Mouse (Mus musculus): ENCODE results near the gene Trip11.

The Trip11 gene

DNA sequence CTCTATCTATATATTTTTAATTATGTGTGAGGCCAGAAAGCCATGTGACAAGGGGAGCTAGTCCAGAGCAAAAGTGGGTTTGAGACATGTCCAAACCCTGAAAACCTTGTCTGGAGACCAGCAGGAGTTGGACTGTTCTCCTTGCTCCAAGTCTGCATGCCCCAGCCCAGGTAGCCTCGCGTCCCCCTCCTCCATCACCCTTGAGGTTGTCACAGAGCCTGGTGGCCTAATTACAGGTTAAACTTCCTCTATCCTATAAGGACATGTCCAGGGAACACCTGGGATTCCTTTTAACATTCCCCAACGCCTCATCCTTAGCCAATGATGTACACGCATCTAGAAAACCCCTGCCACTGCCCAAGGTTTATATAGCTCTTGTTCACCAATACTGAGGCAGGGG, 89.9 kb downstream of the Trip11 start:
- DNase-seq (ENCODE audit: low spot score in 2 of 2) = no peak

DNA sequence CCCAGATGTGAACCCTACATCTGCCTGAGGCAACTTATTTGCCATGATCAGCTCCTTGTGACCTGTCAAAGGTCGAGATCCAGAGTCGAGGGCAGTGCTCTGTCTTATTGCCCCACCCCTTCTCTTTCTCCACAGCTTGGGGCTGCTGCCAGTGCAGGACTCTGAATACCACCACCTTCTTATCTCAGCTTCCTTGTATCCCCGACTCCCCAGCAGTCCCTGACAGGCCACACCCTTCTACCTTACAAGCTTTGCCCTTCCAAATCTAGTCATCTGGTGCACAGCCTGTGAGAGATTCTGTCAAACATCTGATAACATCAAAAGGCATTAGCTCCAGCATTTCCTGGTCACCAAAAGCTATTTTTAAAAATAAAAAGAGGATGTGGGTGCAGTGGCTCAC, 91.5 kb downstream of the Trip11 start:
- no peak for DNase-seq (ENCODE audit: low spot score in 2 of 2)

DNA sequence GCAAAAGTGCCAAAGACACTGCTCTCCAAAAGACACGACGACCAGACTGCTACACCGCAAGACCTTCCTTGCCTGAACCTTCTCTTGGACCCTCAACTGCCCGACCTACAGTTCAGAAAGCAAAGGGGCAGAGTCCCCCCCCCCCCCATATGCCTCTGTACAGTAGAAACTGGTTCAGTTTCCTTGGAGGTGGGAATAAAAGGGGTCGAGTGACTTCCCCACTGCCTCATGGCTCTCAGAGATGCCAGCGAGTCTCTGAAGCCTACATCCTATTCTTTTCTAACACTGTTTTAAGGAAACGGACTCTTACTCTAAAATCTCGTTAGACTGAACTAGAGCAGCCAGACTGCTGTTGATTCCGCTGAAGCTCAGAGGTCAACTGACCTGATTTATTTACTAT, 93.5 kb downstream of the Trip11 start:
- DNase-seq (ENCODE audit: low spot score in 2 of 2) = no peak

DNA sequence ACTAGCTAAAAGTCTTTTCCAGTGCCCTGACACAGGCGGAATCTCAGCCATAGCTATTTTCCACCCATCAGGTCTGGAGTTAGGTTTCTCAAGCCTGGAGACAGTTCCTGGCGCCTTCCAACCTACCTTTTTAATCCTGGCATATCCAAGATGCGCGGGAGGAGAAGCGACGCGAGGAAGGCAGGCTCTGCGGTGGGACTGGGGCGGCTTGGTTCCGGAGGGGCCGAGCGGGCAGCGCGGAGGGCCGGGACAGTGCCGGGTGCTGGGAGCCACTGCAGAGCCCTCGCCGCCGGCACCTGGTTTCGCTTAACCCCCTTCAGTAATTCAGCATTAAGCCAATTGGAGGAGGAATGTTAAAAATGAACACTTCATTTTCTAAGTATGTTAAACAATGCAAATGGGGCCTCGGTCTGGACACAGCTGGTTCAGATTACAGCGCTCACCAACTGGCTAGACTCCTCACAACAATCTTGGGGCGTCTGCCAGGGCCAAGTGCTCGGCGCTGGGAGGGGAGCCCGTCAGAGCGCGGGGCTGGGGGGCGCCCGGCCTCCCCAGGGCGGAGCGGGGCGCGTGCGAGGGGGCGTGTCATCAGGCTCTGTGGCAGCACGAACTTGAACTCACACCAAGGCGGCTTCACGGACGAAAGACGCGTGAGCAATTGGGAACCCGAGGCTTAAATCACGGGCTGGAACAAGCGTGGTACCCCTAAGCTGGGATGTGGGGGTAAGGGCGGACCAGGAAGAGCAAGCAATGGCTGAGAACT, 94.3 kb downstream of the Trip11 start, which contains the start of gene Fbln5:
Fbln5 (minus strand) TSS at position 448 of the 763 bp plus-strand sequence.
- DNase-seq (ENCODE audit: low spot score in 2 of 2) = peak in 1 of 2 experiments; percentile 5

DNA sequence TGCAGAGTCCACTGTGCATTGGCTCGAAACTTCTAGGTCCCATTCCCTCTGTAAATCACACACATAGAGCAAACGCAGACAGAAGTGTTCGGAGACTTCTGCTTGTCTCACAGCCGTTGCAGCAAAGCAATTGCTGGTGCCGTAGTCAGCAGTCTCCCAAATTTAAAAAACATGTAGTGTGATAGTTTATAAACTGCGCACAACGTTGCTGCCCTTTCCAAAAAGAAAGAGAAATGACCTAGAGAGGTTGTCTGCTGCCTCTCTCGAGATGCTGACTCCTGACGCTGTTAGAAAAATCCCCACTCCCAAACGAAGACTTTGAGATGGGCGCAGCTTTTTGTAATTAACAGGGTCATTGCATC, 94.8 kb downstream of the Trip11 start:
- no peak for DNase-seq (ENCODE audit: low spot score in 2 of 2)

DNA sequence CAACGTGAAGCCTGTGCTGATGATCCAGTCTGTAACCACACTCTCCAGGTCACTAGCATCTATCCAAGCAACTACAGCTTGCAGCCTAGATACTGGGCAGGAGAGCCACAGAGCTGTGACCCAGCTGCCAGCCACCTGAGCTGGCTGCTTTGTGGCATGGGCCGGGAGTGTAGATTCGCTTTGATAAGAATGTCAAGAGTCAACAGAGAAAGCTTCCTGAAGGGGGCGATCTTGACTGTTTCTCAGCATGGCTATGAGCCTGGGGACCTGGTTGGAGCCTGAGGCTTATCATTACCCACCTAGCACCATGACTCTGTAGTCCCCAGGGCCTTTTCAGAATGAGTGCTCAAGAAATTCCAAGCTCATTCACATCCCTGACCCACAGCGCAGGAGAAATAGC, 96.3 kb downstream of the Trip11 start:
- DNase-seq (ENCODE audit: low spot score in 2 of 2) = no peak

DNA sequence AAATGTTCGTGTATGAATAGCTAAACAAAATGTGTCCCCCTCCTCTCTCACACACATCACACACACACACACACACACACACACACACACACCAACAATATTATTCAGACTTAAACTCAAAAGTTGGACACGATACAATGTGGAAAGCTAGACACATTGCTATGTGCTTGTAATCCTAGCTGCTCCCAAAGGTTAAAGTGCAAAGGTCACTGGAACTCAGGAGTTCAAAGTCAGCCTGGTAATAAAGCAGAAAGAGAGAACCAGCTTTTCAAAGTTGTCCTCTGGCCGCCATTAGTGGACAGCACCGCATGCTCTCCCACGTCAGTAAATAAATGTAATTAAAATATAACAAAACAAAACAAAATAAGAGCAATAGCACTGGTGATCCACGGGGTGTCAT, 97.3 kb downstream of the Trip11 start:
- no peak for DNase-seq (ENCODE audit: low spot score in 2 of 2)

DNA sequence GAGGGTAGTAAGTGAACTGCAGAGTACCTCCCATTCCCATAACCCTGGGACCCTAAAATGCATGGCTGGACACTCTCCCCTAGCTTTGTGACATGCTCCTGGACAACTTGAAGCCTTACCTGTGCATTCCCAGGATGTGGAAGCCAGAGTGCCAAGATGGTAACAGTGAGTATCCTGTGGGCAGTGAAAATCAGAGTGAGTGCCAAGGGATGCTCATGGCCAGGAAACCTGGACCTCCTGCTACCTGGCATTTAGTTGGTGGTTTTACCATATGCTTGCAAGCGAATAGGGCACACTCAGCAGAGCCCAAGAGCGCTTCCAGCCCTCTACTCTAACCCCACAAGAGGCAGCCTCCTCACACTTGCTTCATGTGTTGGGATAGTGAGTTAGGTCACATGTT, 98.6 kb downstream of the Trip11 start:
- no peak for DNase-seq (ENCODE audit: low spot score in 2 of 2)

DNA sequence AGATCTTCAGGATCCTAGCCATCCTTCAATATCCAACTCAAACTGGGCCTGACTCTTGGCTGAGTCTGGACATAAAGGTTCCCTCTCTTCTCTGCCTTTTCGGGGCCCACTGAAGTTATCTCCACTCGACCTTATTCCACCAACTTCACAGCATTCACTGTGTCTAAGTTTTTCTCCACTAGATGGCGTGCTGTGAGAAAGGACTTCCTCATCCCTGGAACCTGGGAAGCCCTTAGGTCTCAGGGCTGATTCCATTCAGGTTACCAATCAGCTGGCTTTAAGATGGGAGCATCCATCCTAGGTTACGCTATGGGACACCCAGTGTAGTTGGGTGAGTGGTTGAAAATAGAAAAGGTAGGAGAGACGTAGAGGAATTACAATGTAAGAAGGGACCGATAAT, 101.9 kb downstream of the Trip11 start:
- no peak for DNase-seq (ENCODE audit: low spot score in 2 of 2)

DNA sequence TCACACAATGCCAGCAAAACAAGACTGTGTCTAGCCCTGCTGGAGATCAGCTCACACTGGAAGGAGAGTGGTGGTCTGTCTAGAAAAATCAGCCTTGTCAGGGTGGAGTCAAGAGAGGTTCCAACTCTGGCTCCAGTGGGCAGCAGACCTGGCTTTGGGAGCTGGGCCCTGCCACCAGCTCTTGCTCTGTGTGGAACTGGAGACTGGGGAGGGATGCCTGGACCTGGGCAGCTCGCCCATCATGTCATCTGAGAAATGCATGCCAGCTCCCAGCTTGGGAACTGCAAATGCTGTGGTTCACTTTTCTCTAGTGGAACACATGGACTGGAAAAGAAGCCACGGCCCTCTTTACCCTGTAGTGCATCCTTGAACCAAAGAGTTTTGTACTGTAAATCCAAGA, 102.6 kb downstream of the Trip11 start:
- peak in 1 of 2 experiments; percentile 15 for DNase-seq (ENCODE audit: low spot score in 2 of 2)

DNA sequence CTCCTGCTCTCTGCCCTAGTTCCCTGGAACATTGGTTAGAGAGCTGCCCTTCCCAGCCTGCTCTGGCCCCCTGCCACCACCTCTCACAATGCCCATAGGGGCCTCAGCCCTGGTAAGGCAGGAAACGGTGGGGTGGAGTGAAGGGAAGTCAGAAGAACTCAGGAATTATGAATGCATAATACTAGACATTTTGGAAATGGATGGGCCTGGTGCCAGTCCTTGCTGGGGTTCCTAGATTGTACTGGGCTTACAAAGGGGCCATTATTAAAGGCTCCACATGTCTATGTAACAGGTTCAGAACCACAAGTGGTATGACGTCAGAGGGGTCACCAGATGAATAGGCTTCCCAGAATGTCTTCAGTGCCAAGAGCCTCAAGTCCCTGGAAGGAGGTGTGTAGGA, 105.7 kb downstream of the Trip11 start:
- DNase-seq (ENCODE audit: low spot score in 2 of 2) = no peak

DNA sequence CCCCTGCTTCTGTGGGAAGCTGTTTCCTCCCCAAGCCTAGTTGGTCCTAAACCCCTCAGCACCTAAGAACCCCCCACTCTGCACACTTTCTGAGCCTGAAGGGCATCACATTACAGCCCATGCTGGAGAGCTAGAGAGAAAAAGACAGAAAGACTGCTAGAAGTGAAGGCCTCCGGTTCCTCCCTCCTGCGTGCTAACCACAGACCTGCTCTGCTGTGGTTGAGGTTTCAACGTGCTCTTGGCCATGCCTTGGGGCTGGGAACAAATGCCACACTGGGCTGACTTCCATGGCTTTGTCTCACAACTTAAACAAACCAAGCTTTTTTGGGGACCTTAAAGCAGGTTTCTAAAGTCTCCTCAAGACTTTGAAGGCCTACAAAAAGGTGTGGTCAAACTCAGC, 110.6 kb downstream of the Trip11 start:
- no peak for DNase-seq (ENCODE audit: low spot score in 2 of 2)

DNA sequence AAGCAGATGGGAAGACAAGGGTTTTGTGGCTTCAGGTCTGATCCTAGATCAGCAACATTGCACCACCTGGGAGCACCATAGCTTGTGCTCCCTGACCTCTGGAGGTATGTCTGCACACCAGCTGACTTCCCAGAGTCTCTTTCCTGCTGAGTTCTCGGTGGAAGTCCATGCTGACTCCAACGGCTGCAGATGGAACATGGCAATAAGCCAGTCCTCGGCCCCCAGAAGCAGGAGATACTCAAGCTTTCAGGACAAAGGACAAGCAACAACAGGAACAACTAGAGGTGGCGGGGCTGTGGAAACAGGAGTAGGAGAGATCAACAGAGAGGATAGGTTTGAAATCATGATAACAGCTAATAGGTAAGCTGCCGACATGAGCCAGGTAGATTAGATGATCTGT, 111.3 kb downstream of the Trip11 start:
- DNase-seq (ENCODE audit: low spot score in 2 of 2) = no peak

DNA sequence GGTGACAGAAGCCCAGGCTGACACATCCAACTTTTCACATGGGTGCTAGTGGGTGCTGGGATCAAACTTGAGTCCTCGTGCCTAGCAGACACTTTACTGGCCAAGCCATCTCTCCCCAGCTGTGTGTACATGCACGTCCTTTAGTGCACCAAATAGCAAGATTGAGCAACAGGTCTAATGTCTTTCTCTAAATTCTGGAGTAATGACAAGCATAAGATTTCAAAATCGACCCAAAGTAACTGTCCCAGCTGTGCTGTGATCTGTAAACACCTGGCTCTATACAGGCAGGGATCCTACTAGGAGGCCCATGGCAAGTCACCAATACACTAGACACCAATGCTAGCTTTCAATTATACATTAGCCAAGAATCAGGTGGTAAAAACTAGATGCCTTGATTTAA, 112.0 kb downstream of the Trip11 start:
- DNase-seq (ENCODE audit: low spot score in 2 of 2) = no peak

DNA sequence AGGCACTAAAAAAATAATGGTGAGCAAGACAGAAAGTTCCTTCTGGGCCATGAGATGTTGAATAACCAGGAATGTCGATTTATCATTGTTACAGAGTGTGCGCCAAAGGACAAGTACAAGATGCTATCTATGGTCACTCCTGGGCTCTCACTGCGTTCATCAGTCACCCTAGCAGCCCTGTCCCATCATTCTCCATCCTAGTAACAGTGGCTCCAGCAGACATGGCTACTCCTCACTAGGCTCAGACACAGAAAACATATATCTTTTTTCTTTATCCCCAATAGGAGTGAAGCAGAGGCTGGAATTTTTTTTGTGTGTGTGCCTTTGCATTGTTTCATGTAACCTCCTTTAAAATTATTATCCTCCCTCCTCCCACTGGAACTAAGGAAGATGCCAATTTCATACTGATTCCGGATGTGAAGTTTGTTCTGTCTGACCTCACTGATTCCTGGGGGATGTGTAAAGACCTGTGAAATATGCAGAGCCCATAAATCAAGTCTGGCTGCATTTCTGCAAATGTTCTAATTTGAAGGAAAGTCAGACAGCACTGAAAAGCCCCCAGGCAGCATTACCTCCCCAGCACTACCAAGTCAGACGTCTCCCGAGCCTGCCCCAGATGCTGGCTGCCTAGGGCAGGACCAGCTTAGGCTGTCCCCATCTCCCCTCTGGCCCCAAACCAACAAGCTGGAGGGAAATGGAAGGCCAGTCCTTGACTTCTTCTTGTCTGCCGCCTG, 114.7 kb downstream of the Trip11 start:
- DNase-seq (ENCODE audit: low spot score in 2 of 2) = no peak

DNA sequence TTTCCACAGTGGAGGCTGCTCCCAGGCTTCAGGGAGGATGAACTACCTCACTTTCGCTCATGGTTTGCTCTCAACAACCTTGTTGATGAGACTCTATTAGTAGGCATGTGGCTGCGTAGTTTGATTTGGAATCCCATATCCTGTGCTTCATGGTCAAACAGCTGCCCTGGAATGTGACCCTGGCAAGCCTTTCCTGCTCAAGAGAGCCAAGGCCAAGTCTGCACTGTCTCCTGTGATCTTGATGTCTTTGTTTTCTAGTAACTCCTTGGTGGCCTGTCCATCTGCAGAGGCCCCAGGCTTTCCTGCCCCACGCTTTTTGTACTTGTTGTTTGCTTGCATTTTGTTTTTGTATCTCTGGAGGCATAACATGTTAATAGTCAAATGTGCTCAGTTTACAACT, 118.6 kb downstream of the Trip11 start:
- DNase-seq (ENCODE audit: low spot score in 2 of 2) = no peak

DNA sequence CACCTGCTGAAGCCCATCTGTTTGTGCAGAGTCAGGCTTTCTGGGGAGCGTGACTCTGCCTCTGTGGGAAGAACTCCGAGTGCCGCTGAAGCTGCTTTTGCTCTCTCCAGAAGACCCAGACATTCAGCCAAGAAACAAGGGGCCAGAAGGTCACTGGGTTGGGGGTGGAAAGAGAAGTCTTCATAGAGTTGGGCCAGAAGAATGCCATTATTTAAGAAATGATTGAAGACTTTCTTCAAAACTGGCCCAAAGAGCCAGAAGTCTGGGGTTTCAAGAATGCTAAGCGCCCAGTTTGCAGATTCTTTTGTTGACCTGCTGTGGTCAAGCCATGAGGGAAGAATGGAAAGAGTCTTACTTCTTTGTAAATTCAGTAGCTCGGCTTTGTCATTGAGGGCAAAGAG, 119.8 kb downstream of the Trip11 start:
- DNase-seq (ENCODE audit: low spot score in 2 of 2) = no peak

DNA sequence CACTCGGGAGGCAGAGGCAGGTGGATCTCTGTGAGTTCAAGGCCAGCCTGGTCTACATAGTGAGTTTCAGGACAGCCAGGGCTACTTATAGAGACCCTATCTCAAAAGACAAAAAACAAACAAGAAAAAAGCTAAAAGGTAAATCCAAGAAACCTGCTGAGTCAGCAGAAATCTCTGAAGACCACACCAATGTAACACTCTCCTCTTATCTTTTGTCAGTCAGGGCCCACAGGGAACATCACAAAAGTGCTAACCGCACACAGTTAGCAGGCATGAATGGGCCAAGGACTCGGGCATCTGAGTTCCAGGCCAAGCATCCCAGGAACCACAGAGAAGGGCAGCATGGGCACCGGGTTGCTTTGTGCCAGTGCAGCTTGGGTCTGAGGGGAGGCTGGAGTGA, 120.4 kb downstream of the Trip11 start:
- DNase-seq (ENCODE audit: low spot score in 2 of 2) = no peak

DNA sequence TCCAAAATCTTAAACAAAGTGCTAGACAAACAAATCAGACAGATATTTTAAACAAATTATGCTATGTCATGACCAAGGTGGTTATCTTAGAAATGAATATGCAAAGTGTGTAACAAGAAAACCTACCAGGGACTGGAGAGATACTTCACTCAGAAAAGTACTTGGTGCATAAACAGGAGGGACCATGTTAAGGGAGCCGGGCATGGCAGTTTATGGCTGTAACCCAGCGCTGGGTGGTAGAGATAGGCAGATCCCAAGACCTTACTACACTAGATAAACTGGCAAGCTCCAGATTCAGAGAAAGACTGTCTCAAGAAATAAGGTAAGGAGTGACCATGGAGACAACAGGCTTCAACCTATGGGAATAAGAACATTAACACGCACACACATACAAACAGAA, 123.3 kb downstream of the Trip11 start:
- no peak for DNase-seq (ENCODE audit: low spot score in 2 of 2)

DNA sequence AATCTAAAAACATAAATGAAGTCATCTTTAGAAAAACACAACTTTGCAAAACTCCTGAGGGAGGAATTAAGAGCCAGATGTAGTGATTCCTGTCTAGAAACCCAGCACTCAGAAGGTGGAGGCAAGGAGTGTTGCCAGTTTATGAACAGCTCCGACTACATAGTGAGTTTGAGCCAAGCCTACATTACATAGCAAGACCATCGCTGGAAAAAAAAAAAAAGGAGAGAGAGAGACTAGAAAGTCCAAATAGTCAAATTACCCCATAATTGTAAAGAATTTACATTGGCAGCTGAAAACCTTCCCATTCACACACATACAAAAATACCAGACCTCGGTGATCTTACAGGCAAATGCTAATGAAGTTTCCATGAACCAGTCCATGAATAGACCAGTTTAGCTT, 123.8 kb downstream of the Trip11 start:
- DNase-seq (ENCODE audit: low spot score in 2 of 2) = no peak
